Mouse (Mus musculus) midbrain, postnatal 0 days (tissue): ENCODE data around the gene Npas2. TPM values are rescaled to one million over a fixed set of nuclear protein-coding genes. Genes with fewer than 3 reads are reported as not detected.

Experiments
- ATAC-seq: fragments of 200-750 bp; cut with Nextera tagmentation; 2 replicates; pipeline ENCODE4 v1.8.0; 2017; ENCODE audit warnings: moderate number of reproducible peaks, mild to moderate bottlenecking, moderate TSS enrichment, moderate library complexity; ENCODE audit not compliant: low FRiP score
- DNase-seq: peaks from one replicate; pipeline ENCODE4 v3.0.0-alpha.2; 2015; ENCODE audit warnings: low spot score
- H3K27ac ChIP-seq: fragments of 300-500 bp; sonication (generic); 2 replicates; pipeline ENCODE4 v1.5.1; 2014; ENCODE audit warnings: low read depth, mild to moderate bottlenecking, low read length, mixed read lengths
- H3K27me3 ChIP-seq: fragments of 300-500 bp; sonication (generic); 2 replicates; pipeline ENCODE4 v1.6.1; 2014; ENCODE audit warnings: low read length, control low read depth, mixed read lengths; ENCODE audit not compliant: insufficient read depth
- H3K36me3 ChIP-seq: fragments of 300-500 bp; sonication (generic); 2 replicates; pipeline ENCODE4 v1.6.1; 2014; ENCODE audit warnings: low read length, control low read depth, mixed read lengths; ENCODE audit not compliant: insufficient read depth
- H3K4me1 ChIP-seq: fragments of 300-500 bp; sonication (generic); 2 replicates; pipeline ENCODE4 v1.6.1; 2014; ENCODE audit warnings: mild to moderate bottlenecking, control low read depth, antibody characterized with exemption, low read length, mixed read lengths; ENCODE audit not compliant: insufficient read depth
- H3K4me2 ChIP-seq: fragments of 300-500 bp; sonication (generic); 2 replicates; pipeline ENCODE4 v1.6.1; 2014; ENCODE audit warnings: low read depth, mild to moderate bottlenecking, low read length, mixed read lengths; ENCODE audit not compliant: poor library complexity, severe bottlenecking
- H3K4me3 ChIP-seq: fragments of 300-500 bp; sonication (generic); 2 replicates; pipeline ENCODE4 v1.5.1; 2014; ENCODE audit warnings: low read depth, mild to moderate bottlenecking, low read length, moderate library complexity
- H3K9ac ChIP-seq: fragments of 300-500 bp; sonication (generic); replicated peaks from 2 replicates; pipeline ENCODE4 v1.6.1; 2014; ENCODE audit warnings: mild to moderate bottlenecking, low read length, moderate library complexity, mixed read lengths; ENCODE audit not compliant: poor library complexity, severe bottlenecking
- H3K9me3 ChIP-seq: fragments of 300-500 bp; sonication (generic); 2 replicates; pipeline ENCODE4 v1.6.1; 2016; ENCODE audit warnings: low read length, control low read depth
- CTCF ChIP-seq: IDR thresholded peaks from 2 replicates; pipeline ENCODE4 v1.5.1; 2016; ENCODE audit warnings: antibody characterized with exemption, mild to moderate bottlenecking
- WGBS: fragments of 180-500 bp; shearing (Covaris S2); extraction: QIAGEN DNeasy Blood & Tissue Kit; methylation state at CpG from one replicate; pipeline ENCODE4 v1.1.7; 2014; 5-methylcytosine and 5-hydroxymethylcytosine counted together
- polyA plus RNA-seq: library from polyadenylated mRNA; unstranded; fragments of >200 nt; fragmentation: Nextera tagmentation; extraction: Ambion mirVana; gene quantifications from 2 replicates; pipeline ENCODE4 v1.2.1, GENCODE M21; 2015
- total RNA-seq: library from RNA; depleted of rRNA; stranded (reverse); fragments of >200 nt; gene quantifications from 2 replicates; pipeline ENCODE4 v1.2.3, GENCODE M21; 2014

The Npas2 gene
- total and polyA plus RNA-seq, 2 experiments from 2014 or later, result 1.2 to 1.5 TPM

DNA sequence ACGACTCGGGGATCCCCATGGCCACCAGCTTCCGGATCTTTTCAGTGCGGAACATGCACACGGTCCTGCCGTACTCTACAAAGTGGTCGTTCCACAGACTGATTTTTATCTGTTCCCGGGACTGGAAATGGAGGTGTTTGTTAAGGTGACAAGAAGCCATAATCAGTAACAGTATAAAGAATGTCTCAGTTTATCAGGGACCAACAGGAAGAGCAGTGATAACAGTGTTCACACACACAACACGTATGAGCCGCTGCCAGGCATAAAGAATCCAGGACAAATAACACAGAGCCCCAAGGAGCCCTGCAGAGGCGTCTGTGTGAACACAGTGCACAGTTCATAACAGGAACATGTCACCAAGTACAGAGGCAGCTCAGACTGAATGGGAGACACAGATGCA, 195.8 kb downstream of the Npas2 start:
- H3K4me2 ChIP-seq, result no peak overlapping the region
- peaks cover 11% of the 10 kb centered on the region for H3K36me3 ChIP-seq
- no peak overlapping the region for H3K27ac ChIP-seq
- no peaks in the 10 kb centered on the region for H3K9me3 ChIP-seq
- no peak overlapping the region for H3K4me3 ChIP-seq
- no peak for TF ChIP-seq CTCF
- no peak overlapping the region for H3K9ac ChIP-seq
- WGBS, result 92% methylated on average over 11 of the region's 11 CpGs
- H3K4me1 ChIP-seq, result no peaks in the 10 kb centered on the region
- DNase-seq (no peak), ATAC-seq (no peak)
- no peaks in the 10 kb centered on the region for H3K27me3 ChIP-seq

DNA sequence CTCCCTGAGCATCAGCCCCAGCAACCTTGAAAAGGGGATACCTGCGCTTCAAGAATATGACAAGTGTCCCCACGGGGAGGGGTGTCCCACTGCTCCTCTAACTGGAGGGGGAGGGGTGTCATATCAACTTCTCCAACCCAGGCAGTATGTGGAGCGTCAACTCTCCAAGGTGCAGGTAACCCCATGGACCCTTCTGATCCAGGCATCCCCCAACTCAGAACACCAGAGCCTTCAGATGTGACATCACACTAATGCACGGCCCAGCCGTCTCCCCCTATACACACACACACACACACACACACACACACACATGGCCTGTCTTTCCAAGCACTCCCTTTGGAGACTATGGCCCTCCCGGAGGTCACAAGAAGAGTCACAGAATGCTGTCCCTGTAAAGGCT, 198.1 kb downstream of the Npas2 start:
- no peak overlapping the region for H3K4me3 ChIP-seq
- no peaks in the 10 kb centered on the region for H3K4me1 ChIP-seq
- peaks cover 3% of the 10 kb centered on the region; the same call in 1 of the 2 replicates for H3K36me3 ChIP-seq
- H3K9ac ChIP-seq, result no peak overlapping the region
- DNase-seq, result no peak
- no peak overlapping the region for H3K27ac ChIP-seq
- H3K4me2 ChIP-seq, result no peak overlapping the region
- no peaks in the 10 kb centered on the region for H3K27me3 ChIP-seq
- no peak for TF ChIP-seq CTCF
- ATAC-seq, result no peak
- H3K9me3 ChIP-seq, result no peaks in the 10 kb centered on the region
- 93% methylated on average over 6 of the region's 6 CpGs for WGBS

DNA sequence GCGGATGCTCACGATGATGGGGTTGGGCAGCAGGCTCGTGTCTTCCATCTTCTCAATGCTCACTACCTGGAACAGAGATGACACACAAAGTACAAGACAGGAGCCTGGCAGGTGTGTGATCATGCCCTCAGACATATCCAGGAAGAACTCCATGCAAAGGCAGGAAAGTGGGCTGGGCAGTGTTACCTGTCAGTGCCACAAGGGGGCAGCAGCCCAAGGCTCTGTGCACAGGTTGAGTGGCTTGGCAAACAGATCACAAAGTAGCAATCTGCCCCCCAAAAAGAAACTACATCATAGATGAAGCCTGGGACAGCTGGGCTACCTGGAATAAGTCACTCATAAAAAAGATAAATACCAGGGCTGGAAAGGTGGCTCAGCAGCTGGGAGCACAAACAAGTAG, 198.7 kb downstream of the Npas2 start:
- peaks cover 3% of the 10 kb centered on the region; the same call in 1 of the 2 replicates for H3K36me3 ChIP-seq
- 64% methylated on average over 3 of the region's 3 CpGs for WGBS
- no peaks in the 10 kb centered on the region for H3K9me3 ChIP-seq
- ATAC-seq (no peak; the same call in 1 of the 2 replicates), DNase-seq (peak; percentile 70)
- no peaks in the 10 kb centered on the region for H3K27me3 ChIP-seq
- H3K27ac ChIP-seq, result no peak overlapping the region
- no peak overlapping the region for H3K9ac ChIP-seq
- H3K4me3 ChIP-seq, result no peak overlapping the region
- no peaks in the 10 kb centered on the region for H3K4me1 ChIP-seq
- peak; percentile 96 for TF ChIP-seq CTCF
- H3K4me2 ChIP-seq, result no peak overlapping the region

DNA sequence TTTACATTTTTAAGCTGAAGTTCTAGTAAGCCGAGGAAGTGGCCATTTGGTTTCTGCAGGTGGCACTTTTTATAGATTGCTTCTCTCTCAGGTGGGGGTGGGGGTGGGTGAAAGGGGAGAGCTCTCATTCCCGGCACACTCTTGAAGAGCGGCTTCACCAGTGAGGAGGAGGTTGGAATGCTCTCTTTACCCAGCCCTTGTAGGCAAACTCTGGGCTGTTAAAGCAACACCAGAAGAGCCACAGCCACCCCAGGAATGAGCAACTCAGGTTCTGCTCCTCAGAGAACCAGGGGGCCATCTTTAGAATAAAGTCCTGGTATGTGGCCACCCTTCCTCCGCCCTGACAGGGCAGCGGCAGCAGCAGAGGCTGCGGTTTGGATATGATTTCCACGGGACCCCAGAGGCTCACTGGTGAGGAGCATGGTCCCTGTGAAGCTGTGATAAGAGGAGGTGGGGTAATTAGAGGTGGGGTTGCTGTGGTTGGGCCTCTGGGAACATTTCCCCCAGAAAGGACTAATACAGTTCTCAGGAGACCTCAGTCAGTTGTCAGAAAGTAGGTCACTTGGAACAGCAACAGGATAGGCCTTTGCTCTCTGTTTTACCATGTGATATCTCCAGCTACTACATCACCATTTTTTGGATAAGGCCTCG, 199.8 kb downstream of the Npas2 start:
- Histone ChIP-seq H3K36me3 (peaks cover 6% of the 10 kb centered on the region; the same call in 1 of the 2 replicates), H3K4me3 (no peak overlapping the region), H3K4me1 (no peaks in the 10 kb centered on the region), H3K9ac (no peak overlapping the region), H3K27me3 (no peaks in the 10 kb centered on the region), H3K4me2 (no peak overlapping the region), H3K9me3 (no peaks in the 10 kb centered on the region), H3K27ac (no peak overlapping the region)
- DNase-seq, result no peak
- no peak for TF ChIP-seq CTCF
- no peak for ATAC-seq
- WGBS, result 85% methylated on average over 8 of the region's 8 CpGs

DNA sequence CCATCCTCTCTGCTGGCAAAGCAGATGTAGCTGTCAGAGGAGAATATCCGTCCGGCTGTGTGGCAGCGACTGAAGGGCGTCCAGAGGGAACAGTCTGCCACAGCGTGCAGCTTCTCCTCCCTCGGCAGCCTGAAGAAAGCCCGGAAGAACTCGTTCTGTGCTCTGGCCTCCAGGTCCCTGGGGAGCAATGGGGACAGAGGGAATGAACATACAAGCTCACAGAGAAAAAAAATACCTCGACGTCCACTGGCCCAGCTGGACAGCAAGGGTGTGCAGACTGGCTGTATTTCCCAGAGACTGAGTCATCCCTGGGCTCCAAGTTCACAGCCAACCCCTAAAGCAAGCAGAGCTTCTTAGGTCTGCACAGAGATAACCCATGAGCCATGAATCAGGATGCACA, 200.6 kb downstream of the Npas2 start:
- H3K27me3 ChIP-seq, result no peaks in the 10 kb centered on the region
- TF ChIP-seq CTCF, result no peak
- DNase-seq (peak; percentile 17), ATAC-seq (no peak)
- no peak overlapping the region for H3K9ac ChIP-seq
- H3K9me3 ChIP-seq, result no peaks in the 10 kb centered on the region
- no peaks in the 10 kb centered on the region for H3K4me1 ChIP-seq
- no peak overlapping the region for H3K4me2 ChIP-seq
- H3K4me3 ChIP-seq, result no peak overlapping the region
- no peak overlapping the region for H3K27ac ChIP-seq
- peaks cover 6% of the 10 kb centered on the region; the same call in 1 of the 2 replicates for H3K36me3 ChIP-seq
- 59% methylated on average over 10 of the region's 10 CpGs for WGBS

DNA sequence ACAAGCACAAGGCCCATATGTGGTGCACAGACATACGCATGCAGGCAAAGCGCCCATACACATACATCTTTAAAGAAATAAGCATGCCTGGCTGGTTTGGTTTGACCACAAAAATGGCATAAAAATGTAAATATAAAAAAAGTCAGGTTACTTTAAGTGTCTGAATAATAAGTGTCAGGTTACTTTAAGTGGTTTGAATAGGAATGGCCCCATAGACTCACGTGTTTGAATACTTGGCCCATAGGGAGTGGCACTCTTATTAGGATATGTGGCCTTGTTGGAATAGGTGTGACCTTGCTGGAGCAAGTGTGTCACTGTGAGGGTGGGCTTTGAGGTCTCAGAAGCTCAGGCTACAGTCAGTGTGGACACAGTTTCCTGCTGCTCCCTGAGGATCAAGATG, 201.1 kb downstream of the Npas2 start:
- Histone ChIP-seq H3K27me3 (no peaks in the 10 kb centered on the region), H3K36me3 (peaks cover 6% of the 10 kb centered on the region; the same call in 1 of the 2 replicates), H3K4me1 (no peaks in the 10 kb centered on the region), H3K9ac (no peak overlapping the region), H3K4me3 (no peak overlapping the region), H3K9me3 (no peaks in the 10 kb centered on the region), H3K4me2 (no peak overlapping the region), H3K27ac (no peak overlapping the region)
- WGBS, result 84% methylated on average over 3 of the region's 3 CpGs
- TF ChIP-seq CTCF, result no peak
- DNase-seq (no peak), ATAC-seq (no peak)
